Mouse (Mus musculus) megakaryocyte, embryonic 14.5 days (primary cell): ENCODE data around the gene Runx3.

Experiments used
- FLI1 ChIP-seq: IDR thresholded peaks from 2 replicates; pipeline ENCODE4 v1.6.1; 2012; ENCODE audit warnings: low read length, inconsistent platforms, mixed read lengths
- GATA1 ChIP-seq: IDR thresholded peaks from 3 replicates; pipeline ENCODE4 v1.6.1; 2012; ENCODE audit warnings: mixed read lengths, low read length, inconsistent platforms, borderline replicate concordance

- TF ChIP-seq GATA1 (no peak), FLI1 (no peak)
Measured at GRCm38 (mm10) chr4:135152834-135153259, 32.4 kb downstream of the Runx3 start.
